Comparison of ENCODE assay signal across 15 mouse cellular contexts in genomic region chr19:12633176-12633575, GRCm38 (mm10).
DNase-seq lines count a peak whose midpoint lies in the region.
"Had no signal": no experiment of that assay in that cellular context is flagged by ENCODE, and none has a peak within 500 bp of the region (broad histone marks: within the 10 kb centered on the region; RNA-seq: fewer than 3 reads in every experiment).

Glyat (plus strand) TSS chr19:12633308.

- DNase-seq in 3T3-L1 (ENCODE audit: low read depth, low spot score) (peak; percentile 6), 416B (ENCODE audit: low read depth) (peak; percentile 87)
- peak; percentile 74 to 81 for DNase-seq in kidney, adult 8-10 months
- peak; percentile 13 for DNase-seq in kidney, postnatal 10 days
- no peak for DNase-seq in ovary, postnatal 36 days (ENCODE audit: low spot score)
- DNase-seq in right cerebral cortex, postnatal 4 days = no peak
- no peak for DNase-seq in cerebellum, adult 18-20 months
- no peak for DNase-seq in spleen, adult 18-20 months
- DNase-seq: adrenal gland, postnatal 25 days; cerebellum, adult 9-10 months; cerebellum, postnatal 36 days; gastrocnemius, postnatal 14 days; heart, postnatal 36 days; lung, embryonic 14.5 days; right cerebral cortex, adult 18-20 months had no signal

Comparison
In these comparisons a context has a peak if more than half of its experiments do, and no peak if none do; other contexts are left out.
1. DNase-seq: peak in 3T3-L1 (single experiment), 416B (single experiment), kidney, adult 8-10 months (2 of 2) and kidney, postnatal 10 days (single experiment); none in ovary, postnatal 36 days (single experiment), right cerebral cortex, postnatal 4 days (single experiment), cerebellum, adult 18-20 months (0 of 2) and spleen, adult 18-20 months (0 of 2).